Mouse (Mus musculus) forebrain, embryonic 13.5 days (tissue): Measurements from ENCODE around the gene Carmil1. TPM values are rescaled to one million over a fixed set of nuclear protein-coding genes. Genes with fewer than 3 reads are reported as not detected.

ENCODE experiments used
- ATAC-seq: fragments of 200-750 bp; cut with Nextera tagmentation; 2 replicates; pipeline ENCODE4 v1.8.0; 2017
- H3K27ac ChIP-seq: fragments of 300-500 bp; sonication (generic); 2 replicates; pipeline ENCODE4 v1.5.1; 2015; ENCODE audit warnings: inconsistent platforms, mild to moderate bottlenecking, moderate library complexity
- H3K27me3 ChIP-seq: fragments of 300-500 bp; sonication (generic); 2 replicates; pipeline ENCODE4 v1.6.1; 2015; ENCODE audit warnings: mild to moderate bottlenecking, inconsistent platforms
- H3K36me3 ChIP-seq: fragments of 300-500 bp; sonication (generic); 2 replicates; pipeline ENCODE4 v1.6.1; 2015; ENCODE audit warnings: mild to moderate bottlenecking, inconsistent platforms; ENCODE audit not compliant: poor library complexity, severe bottlenecking
- H3K4me1 ChIP-seq: fragments of 300-500 bp; sonication (generic); 2 replicates; pipeline ENCODE4 v1.6.1; 2015; ENCODE audit warnings: inconsistent platforms
- H3K4me2 ChIP-seq: fragments of 300-500 bp; sonication (generic); 2 replicates; pipeline ENCODE4 v1.6.1; 2015; ENCODE audit warnings: inconsistent platforms, mild to moderate bottlenecking, moderate library complexity
- H3K4me3 ChIP-seq: fragments of 300-500 bp; sonication (generic); 2 replicates; pipeline ENCODE4 v1.5.1; 2015; ENCODE audit warnings: mild to moderate bottlenecking, inconsistent platforms
- H3K9ac ChIP-seq: fragments of 300-500 bp; sonication (generic); 2 replicates; pipeline ENCODE4 v1.6.1; 2015; ENCODE audit warnings: mild to moderate bottlenecking, inconsistent platforms
- H3K9me3 ChIP-seq: fragments of 300-500 bp; sonication (generic); replicated peaks from 2 replicates; pipeline ENCODE4 v1.6.1; 2016; ENCODE audit warnings: inconsistent platforms
- WGBS: fragments of 180-500 bp; shearing (Covaris S2); methylation state at CpG from one replicate; pipeline ENCODE4 v1.1.7; 2015; 5-methylcytosine and 5-hydroxymethylcytosine counted together
- polyA plus RNA-seq: library from polyadenylated mRNA; unstranded; fragments of >200 nt; fragmentation: Nextera tagmentation; extraction: Ambion mirVana; gene quantifications from 2 replicates; pipeline ENCODE4 v1.2.1, GENCODE M21; 2015

Gene Carmil1
- polyA plus RNA-seq, 1 experiment from 2014 or later, result 20.6 TPM

DNA sequence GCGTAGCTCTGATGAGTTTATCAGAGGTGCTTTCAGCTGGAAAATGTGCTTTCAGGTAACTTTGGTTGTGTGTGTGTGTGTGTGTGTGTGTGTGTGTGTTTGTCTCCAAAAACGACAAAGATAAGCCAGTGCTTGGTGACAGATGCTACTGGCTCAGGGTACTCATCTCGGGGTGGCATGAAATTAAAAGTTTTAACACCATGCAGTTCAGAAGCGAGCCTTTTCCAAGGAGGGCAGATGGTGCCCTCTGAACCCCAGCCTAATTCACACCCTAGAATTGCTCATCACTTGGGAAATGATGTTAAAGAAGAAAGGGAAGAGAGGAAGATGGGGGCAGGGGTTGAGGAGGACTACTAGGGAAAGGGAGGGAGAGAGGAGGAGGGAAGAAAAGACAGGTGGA lies 198.4 kb downstream of the Carmil1 start:
- Histone ChIP-seq H3K27ac (no peak overlapping the region), H3K9me3 (no peaks in the 10 kb centered on the region), H3K36me3 (peaks cover 2% of the 10 kb centered on the region; the same call in 1 of the 2 replicates), H3K4me2 (no peak overlapping the region), H3K4me3 (no peak overlapping the region), H3K4me1 (no peaks in the 10 kb centered on the region), H3K9ac (no peak overlapping the region), H3K27me3 (no peaks in the 10 kb centered on the region)
- peak; percentile 24; the same call in 1 of the 2 replicates for ATAC-seq
- WGBS, result 80% methylated on average over 4 of the region's 4 CpGs

DNA sequence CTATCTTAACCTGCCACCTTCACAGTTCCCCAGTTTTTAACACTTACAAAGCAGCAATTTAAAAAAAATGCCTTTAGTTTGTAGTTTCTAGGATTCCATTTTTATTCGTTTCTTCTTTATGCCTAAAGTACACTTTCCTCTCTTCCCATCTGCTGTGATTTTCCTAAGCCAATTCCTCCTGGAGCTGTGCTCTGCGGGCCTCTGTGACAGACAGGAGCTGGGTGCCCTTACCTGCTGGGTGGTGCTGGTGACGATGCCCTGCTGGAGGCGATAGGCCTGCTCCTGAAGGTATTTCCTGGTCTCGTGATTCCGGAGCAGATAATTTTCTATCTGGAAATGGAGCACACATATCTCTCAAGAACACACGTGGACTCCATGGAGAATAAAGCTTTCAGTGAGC lies 198.9 kb downstream of the Carmil1 start:
- no peaks in the 10 kb centered on the region for H3K4me1 ChIP-seq
- no peak overlapping the region for H3K9ac ChIP-seq
- no peak for ATAC-seq
- 88% methylated on average over 7 of the region's 7 CpGs for WGBS
- no peaks in the 10 kb centered on the region for H3K36me3 ChIP-seq
- H3K27ac ChIP-seq, result no peak overlapping the region
- H3K9me3 ChIP-seq, result no peaks in the 10 kb centered on the region
- no peak overlapping the region for H3K4me3 ChIP-seq
- H3K27me3 ChIP-seq, result no peaks in the 10 kb centered on the region
- no peak overlapping the region for H3K4me2 ChIP-seq

DNA sequence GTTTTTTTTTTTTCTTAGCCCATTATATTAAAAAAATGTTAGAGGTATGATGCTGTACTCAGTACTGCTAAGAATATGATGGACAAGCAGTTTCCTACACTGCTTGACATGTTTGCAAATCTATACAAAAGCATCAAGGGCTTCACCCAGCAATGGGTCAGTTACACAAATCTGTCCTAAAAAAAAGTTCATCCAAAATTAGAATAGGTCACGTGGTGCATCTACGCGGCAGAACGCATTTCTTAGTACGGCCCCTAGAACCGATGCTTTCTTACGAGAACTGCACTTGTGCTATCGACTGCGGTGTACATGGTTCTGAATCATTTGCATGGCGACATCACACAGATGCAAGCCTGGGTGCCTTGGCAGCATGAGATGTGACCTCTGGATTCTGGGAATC lies 208.0 kb downstream of the Carmil1 start:
- 97% methylated on average over 10 of the region's 10 CpGs for WGBS
- Histone ChIP-seq H3K36me3 (0 out of 2 replicates have a peak, but pooled peaks cover 14% of the 10 kb centered on the region), H3K9me3 (no peaks in the 10 kb centered on the region), H3K4me1 (no peaks in the 10 kb centered on the region), H3K4me2 (no peak overlapping the region), H3K9ac (no peak overlapping the region), H3K27ac (no peak overlapping the region), H3K27me3 (no peaks in the 10 kb centered on the region), H3K4me3 (no peak overlapping the region)
- ATAC-seq, result no peak

- Histone ChIP-seq H3K4me3 (no peak overlapping the region), H3K4me2 (no peak overlapping the region)
- no peak for ATAC-seq
Measured at GRCm38 (mm10) chr13:24067553-24067952, 213.0 kb downstream of the Carmil1 start.

DNA sequence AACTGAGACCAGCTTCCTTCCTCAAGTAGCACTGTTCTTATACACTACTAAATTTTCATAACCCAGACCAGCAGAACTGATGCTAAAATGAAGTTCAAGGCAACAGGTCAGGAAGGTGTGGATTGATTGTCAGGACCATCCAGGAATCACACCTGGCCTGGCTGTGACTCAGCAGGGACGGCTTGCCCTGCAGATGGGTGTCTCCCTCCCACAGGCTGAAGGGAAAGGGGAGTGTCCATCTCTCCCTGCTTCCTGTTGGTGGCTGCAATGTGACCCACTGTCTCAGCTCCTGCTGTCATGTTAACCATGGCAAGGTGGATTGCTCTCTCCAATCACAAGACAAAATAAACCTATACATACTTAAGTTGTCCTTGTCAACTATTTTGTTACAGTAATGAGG lies 215.1 kb downstream of the Carmil1 start:
- no peak for ATAC-seq
- 64% methylated on average over 1 of the region's 1 CpGs for WGBS
- no peak overlapping the region for H3K4me2 ChIP-seq
- H3K4me3 ChIP-seq, result no peak overlapping the region
- H3K36me3 ChIP-seq, result 0 out of 2 replicates have a peak, but pooled peaks cover 3% of the 10 kb centered on the region
- no peaks in the 10 kb centered on the region for H3K27me3 ChIP-seq
- H3K27ac ChIP-seq, result no peak overlapping the region
- H3K9ac ChIP-seq, result no peak overlapping the region
- H3K9me3 ChIP-seq, result no peaks in the 10 kb centered on the region
- H3K4me1 ChIP-seq, result peaks cover 4% of the 10 kb centered on the region; the same call in 1 of the 2 replicates

More at GRCm38 (mm10) chr13:24067553-24067952, 213.0 kb downstream of the Carmil1 start:
- H3K36me3 ChIP-seq, result 0 out of 2 replicates have a peak, but pooled peaks cover 3% of the 10 kb centered on the region
- no peak overlapping the region for H3K9ac ChIP-seq
- WGBS, result 88% methylated on average over 8 of the region's 8 CpGs
- peaks cover 4% of the 10 kb centered on the region; the same call in 1 of the 2 replicates for H3K4me1 ChIP-seq
- H3K9me3 ChIP-seq, result no peaks in the 10 kb centered on the region
- no peak overlapping the region for H3K27ac ChIP-seq
- H3K27me3 ChIP-seq, result no peaks in the 10 kb centered on the region

GRCm38 (mm10) chr13:24062770-24063169 lies 217.8 kb downstream of the Carmil1 start:
- H3K36me3 ChIP-seq, result no peaks in the 10 kb centered on the region
- H3K27ac ChIP-seq, result peak overlapping the region; percentile 37; the same call in 1 of the 2 replicates
- WGBS, result under 1% methylated on average over 4 of the region's 4 CpGs
- H3K4me2 ChIP-seq, result no peak overlapping the region
- peaks cover 4% of the 10 kb centered on the region; the same call in 1 of the 2 replicates for H3K4me1 ChIP-seq
- H3K4me3 ChIP-seq, result no peak overlapping the region
- ATAC-seq, result peak; percentile 73
- no peak overlapping the region for H3K9ac ChIP-seq
- no peaks in the 10 kb centered on the region for H3K9me3 ChIP-seq
- no peaks in the 10 kb centered on the region for H3K27me3 ChIP-seq

DNA sequence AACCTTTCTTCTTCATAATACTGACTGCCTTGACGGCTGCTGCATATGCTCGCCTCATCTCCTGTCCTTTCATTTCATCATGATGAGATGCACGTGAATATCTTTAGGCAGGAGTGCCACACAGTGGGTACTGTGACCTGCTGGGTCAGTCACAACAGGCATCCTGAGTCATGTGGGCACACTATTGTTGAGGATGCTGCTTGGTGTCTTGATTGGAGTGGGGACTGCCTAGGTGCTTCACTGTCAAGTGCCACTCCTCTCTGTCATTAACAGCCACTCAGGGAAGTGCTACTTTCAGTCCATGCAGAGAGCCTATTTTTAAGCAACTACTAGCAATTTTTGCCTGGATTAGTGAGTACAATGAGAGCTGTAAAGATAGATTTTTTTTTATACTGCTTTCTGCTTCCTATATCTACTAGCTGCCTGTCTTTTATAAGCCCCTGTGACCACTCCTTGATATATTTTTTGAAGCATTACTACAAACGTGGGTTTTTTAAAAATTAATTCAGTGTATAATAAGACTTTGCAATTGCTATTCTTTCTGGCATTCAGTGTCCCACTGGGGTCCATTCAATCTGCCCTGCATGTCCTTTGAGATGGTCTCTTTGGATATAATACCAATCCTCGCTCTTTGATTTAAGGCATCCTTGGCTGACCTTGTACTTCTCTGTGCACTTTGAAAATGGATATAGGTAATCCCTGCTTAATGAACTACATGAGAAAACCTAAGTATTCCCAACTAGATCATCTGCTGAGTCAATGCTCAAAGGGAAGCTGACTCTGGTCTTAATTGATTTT lies 225.3 kb downstream of the Carmil1 start:
- 53% methylated on average over 5 of the region's 5 CpGs for WGBS

DNA sequence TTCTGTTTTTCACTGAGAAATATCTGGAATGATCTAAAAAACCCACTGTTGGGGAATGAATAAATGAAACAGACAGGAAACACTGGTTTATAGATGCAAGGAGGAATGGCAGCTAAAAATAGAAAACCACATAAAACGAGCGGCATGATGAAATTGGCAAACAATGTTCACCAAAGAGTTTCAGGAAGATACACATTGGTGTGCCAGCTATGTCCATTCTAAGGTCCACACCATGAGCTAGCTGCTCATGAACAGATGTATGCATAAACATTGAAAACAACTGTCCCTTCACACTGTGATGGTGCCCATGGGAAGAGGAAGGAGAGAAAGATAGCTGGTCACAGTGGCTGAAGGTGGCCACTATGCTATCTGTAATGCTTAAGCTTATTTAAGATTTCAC lies 229.1 kb downstream of the Carmil1 start:
- H3K4me1 ChIP-seq, result peaks cover 11% of the 10 kb centered on the region
- no peak overlapping the region for H3K9ac ChIP-seq
- H3K4me3 ChIP-seq, result no peak overlapping the region
- whole genome bisulfite sequencing, result 88% methylated on average over 2 of the region's 2 CpGs
- no peaks in the 10 kb centered on the region for H3K27me3 ChIP-seq
- no peak for ATAC-seq
- no peaks in the 10 kb centered on the region for H3K9me3 ChIP-seq
- H3K27ac ChIP-seq, result no peak overlapping the region
- H3K4me2 ChIP-seq, result no peak overlapping the region
- H3K36me3 ChIP-seq, result no peaks in the 10 kb centered on the region

More for the DNA sequence above, 225.3 kb downstream of the Carmil1 start:
- ATAC-seq, result peak; percentile 68; the same call in 1 of the 2 replicates
- H3K4me2 ChIP-seq, result no peak overlapping the region
- no peak overlapping the region for H3K27ac ChIP-seq
- no peaks in the 10 kb centered on the region for H3K9me3 ChIP-seq
- H3K36me3 ChIP-seq, result no peaks in the 10 kb centered on the region
- no peaks in the 10 kb centered on the region for H3K4me1 ChIP-seq
- H3K27me3 ChIP-seq, result no peaks in the 10 kb centered on the region
- no peak overlapping the region for H3K9ac ChIP-seq
- no peak overlapping the region for H3K4me3 ChIP-seq

GRCm38 (mm10) chr13:24050330-24050729 lies 230.3 kb downstream of the Carmil1 start:
- Histone ChIP-seq H3K36me3 (no peaks in the 10 kb centered on the region), H3K4me2 (no peak overlapping the region), H3K4me1 (peaks cover 17% of the 10 kb centered on the region), H3K9me3 (no peaks in the 10 kb centered on the region), H3K27me3 (no peaks in the 10 kb centered on the region), H3K9ac (no peak overlapping the region), H3K4me3 (no peak overlapping the region), H3K27ac (no peak overlapping the region)
- 89% methylated on average over 5 of the region's 5 CpGs for WGBS
- ATAC-seq, result no peak

- Histone ChIP-seq H3K4me2 (no peak overlapping the region), H3K4me1 (peaks cover 25% of the 10 kb centered on the region), H3K4me3 (no peak overlapping the region), H3K36me3 (no peaks in the 10 kb centered on the region), H3K27ac (peak overlapping the region; percentile 64), H3K27me3 (no peaks in the 10 kb centered on the region), H3K9ac (no peak overlapping the region), H3K9me3 (no peaks in the 10 kb centered on the region)
- peak; percentile 89 for ATAC-seq
- 66% methylated on average over 9 of the region's 9 CpGs for WGBS
Measured at GRCm38 (mm10) chr13:24049267-24050034, 231.1 kb downstream of the Carmil1 start.

DNA sequence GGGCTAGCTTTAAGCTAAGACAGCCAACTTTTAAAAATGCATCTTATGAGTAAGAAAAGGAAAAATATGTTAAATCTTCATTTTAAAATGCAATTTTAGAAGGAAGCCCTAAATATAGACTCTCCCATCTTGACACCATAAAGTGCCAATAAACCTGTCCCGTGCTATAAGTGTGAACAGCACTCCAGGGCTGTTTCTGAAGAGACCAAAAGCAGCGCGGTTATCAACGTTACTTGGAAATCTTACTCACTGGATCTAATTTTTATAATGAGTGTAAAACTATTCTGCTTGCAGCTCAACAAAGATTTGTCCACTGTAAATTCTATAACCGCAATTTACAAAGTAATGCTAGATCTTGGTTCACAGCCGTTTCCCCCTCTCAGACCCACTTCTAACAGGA lies 232.0 kb downstream of the Carmil1 start:
- H3K27me3 ChIP-seq, result no peaks in the 10 kb centered on the region
- H3K4me2 ChIP-seq, result no peak overlapping the region
- H3K4me1 ChIP-seq, result peaks cover 28% of the 10 kb centered on the region
- WGBS, result 90% methylated on average over 6 of the region's 6 CpGs
- H3K27ac ChIP-seq, result no peak overlapping the region
- no peak overlapping the region for H3K9ac ChIP-seq
- no peaks in the 10 kb centered on the region for H3K36me3 ChIP-seq
- H3K4me3 ChIP-seq, result no peak overlapping the region
- H3K9me3 ChIP-seq, result no peaks in the 10 kb centered on the region
- ATAC-seq, result no peak

DNA sequence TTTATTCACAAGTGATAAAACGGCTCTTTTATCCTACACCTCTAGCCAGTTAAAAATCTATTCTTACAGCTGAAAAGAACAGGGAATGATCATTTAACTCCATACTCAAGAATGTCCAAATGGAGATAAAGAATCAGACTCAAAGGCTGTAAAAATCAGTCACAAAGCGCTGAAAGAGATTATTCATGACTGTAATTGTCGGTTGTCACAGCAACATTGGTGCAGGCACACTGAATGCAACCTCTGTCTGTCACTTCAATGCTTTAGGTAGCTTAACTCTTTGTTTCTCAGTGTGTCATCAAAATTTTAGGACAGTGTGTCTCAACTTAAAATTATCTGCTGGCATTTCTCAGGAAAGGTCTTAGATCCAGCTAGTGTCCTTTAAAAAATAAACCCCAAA lies 235.3 kb downstream of the Carmil1 start:
- H3K4me1 ChIP-seq, result peaks cover 28% of the 10 kb centered on the region
- no peak overlapping the region for H3K4me3 ChIP-seq
- H3K4me2 ChIP-seq, result no peak overlapping the region
- peaks cover 5% of the 10 kb centered on the region; the same call in 1 of the 2 replicates for H3K36me3 ChIP-seq
- no peaks in the 10 kb centered on the region for H3K27me3 ChIP-seq
- WGBS, result 14% methylated on average over 3 of the region's 3 CpGs
- peak; percentile 42; the same call in 1 of the 2 replicates for ATAC-seq
- H3K9me3 ChIP-seq, result no peaks in the 10 kb centered on the region
- H3K27ac ChIP-seq, result peak overlapping the region; percentile 52; the same call in 1 of the 2 replicates
- H3K9ac ChIP-seq, result no peak overlapping the region
